Mouse (Mus musculus): Measurements from ENCODE around the gene Gm49383.
"Not testable (repeated sequence)": the region's sequence is repeated elsewhere in the genome, so short reads cannot be mapped to it uniquely, and the experiment has no call there.

The Gm49383 gene

GRCm38 (mm10) chr12:69198985-69199384 is 2.1 kb upstream of the Gm49383 start:
- no peak for DNase-seq

DNA sequence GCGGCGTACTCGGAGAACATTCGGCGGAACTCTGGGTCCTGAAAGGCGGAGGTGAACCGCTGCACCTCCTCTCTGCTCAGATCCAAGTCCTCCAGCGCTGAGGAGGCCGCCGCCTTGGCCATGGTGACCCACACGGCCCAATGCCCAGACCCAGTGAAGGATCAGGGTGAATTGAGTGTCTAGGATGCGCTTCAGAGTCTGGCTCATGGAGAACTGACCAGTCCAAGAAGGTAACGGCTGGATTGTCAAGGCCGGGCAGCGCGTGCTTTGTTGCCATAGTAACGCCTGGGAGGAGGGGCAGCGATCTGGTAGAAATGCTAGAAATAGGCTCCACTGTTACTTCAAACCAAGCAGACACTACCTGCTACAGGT is 1.2 kb upstream of the Gm49383 start, which contains the start of gene Dnaaf2:
TSS of gene Dnaaf2 (minus strand) at position 266 of the 372 bp plus-strand sequence.
- DNase-seq = peak; percentile 88

GRCm38 (mm10) chr12:69197378-69198163 is 667 bp upstream of the Gm49383 start:
- peak; percentile 33 for DNase-seq

DNA sequence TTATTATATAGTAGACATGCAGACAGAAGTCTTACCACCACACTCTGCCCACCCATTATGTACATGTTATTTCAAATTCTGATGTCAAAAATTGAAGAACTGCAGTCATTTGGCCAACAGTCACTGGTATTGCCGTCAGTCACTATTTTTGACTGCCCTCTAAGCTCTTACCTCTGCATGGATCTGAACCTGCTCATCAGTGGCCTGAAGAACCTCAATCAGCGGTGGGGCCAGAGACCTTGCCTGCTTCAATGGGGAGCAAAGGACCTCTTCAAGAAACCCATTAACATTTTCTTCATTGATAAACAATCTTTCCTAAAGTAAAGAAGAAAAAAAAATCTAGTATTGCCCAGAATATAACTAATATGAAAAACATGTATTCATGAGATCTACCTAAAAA is 4.3 kb downstream of the Gm49383 start:
- no peak for DNase-seq

DNA sequence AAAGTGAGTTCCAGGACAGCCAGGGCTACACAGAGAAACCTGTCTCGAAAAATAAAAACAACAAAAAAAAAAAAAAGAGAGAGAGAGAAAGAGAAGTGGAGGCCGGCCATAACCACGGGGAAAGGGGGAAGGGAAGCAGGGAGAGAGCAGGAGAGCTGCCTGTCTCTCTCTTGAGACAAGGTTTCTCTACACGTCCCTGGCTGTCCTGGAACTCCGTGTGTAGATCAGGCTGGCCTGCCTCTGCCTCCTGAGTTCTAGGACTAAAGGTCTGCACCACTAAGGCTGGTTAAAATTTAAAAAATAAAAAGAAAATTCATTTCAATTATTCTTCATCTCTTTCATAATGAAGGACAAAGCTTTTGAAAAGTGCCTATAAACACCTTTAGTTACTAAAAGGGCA is 5.5 kb downstream of the Gm49383 start:
- DNase-seq = no peak

DNA sequence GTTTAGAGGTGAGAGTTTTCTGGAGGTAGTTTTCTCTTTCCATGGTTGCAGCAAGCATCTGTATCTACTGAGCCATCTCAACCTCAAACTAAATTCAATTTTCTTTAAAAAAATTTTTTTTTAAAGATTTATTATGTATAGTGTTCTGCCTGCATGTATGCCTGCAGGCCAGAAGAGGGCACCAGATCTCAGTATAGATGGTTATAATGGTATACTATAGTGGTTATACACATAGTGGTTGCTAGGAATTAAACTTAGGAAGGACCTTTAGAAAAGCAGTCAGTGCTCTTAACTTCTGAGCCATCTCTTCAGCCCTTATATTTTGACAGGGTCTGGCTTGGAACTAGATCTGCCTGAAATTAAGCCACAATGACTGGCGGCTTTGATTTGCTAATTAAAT is 6.4 kb downstream of the Gm49383 start:
- DNase-seq = no peak

DNA sequence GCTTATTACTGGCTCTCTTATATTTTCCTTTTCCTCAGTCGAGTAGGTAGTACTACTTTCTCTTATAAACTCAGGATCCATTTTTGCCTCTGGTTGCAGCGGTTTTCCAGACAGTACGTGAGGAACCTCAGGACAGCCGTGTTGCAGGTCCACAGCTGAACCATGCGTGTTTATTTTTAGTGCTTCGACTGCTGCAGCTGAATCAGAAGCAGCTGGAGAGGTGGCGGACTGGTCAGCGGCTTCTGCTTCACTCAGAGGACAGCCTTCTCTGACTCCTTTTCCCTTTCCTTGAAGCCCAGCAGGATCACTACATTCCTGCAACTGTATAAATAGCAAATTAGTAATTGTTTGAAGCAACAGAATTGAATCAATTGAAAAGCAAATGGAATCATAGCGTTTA is 6.8 kb downstream of the Gm49383 start:
- DNase-seq = no peak

GRCm38 (mm10) chr12:69186811-69187471 is 10.0 kb downstream of the Gm49383 start:
- peak; percentile 84 for DNase-seq

DNA sequence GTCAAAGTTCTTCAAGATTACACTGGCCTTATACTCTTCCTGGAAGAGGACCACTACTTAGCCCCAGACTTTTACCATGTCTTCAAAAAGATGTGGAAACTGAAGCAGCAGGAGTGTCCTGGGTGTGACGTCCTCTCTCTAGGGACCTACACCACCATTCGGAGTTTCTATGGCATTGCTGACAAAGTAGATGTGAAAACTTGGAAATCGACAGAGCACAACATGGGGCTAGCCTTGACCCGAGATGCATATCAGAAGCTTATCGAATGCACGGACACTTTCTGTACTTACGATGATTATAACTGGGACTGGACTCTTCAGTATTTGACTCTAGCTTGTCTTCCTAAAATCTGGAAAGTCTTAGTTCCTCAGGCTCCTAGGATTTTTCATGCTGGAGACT is 11.5 kb downstream of the Gm49383 start:
- DNase-seq = peak; percentile 21

DNA sequence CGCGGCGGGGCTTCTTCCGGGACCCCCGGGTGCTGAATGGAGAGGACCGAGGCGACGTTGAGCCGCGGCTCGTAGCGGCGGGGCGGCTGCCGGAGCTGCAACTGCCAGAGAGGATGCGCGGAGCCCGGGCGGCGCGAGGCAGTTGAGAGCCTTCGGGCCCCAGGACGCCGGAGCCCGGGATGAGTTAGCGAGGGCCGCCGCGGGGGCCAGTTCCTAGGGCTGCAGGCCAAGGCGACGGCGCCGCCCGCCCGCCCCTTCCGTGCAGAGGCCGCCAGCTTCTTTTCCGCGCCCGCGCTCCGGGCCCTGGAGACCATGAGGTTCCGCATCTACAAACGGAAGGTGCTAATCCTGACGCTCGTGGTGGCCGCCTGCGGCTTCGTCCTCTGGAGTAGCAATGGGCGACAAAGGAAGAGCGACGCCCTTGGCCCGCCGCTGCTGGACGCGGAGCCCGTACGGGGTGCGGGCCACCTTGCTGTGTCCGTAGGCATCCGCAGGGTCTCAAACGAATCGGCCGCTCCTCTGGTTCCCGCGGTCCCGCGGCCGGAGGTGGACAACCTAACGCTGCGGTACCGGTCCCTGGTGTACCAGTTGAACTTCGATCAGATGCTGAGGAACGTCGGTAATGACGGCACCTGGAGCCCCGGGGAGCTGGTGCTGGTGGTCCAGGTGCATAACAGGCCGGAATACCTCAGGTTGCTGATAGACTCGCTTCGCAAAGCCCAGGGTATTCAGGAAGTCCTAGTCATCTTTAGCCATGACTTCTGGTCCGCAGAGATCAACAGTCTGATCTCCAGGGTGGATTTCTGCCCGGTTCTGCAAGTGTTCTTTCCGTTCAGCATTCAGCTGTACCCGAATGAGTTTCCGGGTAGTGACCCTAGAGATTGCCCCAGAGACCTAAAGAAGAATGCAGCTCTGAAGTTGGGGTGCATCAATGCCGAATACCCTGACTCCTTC is 12.3 kb downstream of the Gm49383 start:
- DNase-seq = peak; percentile 57

DNA sequence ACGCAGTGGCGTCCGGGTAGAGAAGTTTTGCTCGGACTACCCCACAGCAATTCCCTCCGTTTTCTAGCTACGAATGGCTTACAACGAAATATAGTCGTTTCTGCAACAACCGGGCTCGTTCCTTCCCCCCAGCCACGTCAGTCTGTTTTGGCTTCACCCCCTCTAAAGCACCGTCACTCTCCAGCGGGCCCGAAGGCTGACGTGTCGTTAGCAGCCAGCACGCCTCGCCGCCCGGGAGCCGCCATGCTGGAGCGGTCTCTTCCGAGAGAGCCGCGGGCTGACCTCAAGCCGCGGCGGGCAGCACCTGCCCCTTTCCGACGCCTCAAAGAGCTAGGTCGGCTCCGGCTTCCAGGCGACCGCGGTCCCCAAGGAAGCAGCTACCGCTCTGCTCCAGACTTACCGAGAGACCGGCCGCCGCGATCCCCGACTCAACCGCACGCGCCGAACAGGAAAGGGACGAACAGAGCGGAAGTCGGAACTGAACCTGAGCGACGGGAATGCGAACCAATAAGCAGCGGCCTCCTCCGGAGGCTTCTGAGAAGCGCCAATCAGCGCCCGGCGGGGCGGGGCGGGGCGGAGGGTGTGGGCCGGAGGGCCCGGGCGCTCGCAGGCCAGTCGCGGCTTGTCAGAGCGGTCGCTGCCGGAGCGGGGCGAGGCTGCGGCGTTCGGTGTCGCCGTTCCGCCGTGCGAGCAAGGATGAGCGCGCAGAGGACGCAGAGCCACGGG is 13.2 kb downstream of the Gm49383 start, which contains the start of the genes Rpl36al and Mgat2:
TSS of gene Rpl36al (minus strand) at position 501 of the 726 bp plus-strand sequence.
TSS of gene Mgat2 (plus strand) at position 575 of the 726 bp plus-strand sequence.
- peak; percentile 98 for DNase-seq

GRCm38 (mm10) chr12:69181800-69182199 is 15.1 kb downstream of the Gm49383 start:
- no peak for DNase-seq

DNA sequence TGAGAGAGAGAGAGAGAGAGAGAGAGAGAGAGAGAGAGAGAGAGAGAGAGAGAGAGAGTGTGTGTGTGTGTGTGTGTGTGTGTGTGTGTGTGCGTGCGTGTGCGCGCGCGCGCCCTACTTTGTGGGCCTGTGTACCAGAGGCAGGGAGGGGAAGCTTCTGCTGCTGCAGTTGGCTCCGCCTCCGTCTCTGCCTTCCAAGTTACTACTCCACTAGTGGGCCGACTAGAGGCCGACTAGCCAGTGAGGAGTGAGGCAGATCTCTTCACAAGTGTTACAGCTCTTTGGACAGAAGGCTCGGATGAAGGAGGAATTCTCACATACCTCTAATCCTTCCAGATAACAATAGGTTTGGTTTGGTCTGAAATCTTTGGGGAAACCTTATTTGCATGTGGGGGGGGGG is 17.5 kb downstream of the Gm49383 start:
- DNase-seq = no peak

DNA sequence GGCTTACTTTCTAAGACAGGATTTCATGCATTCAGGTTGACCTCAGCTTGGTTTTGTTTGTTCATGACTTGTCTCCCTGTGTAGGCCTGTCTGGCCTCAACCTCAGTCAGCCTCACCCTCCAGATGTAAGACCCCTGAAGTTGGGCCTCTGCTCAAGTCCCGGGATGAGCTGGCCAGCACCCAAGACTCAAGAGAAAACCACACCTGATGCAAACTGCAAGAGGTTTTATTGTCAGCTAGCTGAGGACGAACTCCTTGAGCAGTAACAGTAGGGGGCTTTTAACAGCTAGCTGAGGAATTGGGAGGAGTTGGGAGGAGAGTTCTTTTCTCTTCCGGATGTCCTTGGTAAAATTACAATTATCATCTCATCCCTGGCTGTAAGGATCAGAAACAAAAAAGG is 19.4 kb downstream of the Gm49383 start:
- no peak for DNase-seq

GRCm38 (mm10) chr12:69175975-69176374 is 20.9 kb downstream of the Gm49383 start:
- no peak for DNase-seq

GRCm38 (mm10) chr12:69171307-69171706 is 25.6 kb downstream of the Gm49383 start:
- DNase-seq = no peak

GRCm38 (mm10) chr12:69168461-69169106 is 28.3 kb downstream of the Gm49383 start, which contains the start of gene Lrr1:
TSS of gene Lrr1 (plus strand) at chr12:69168814.
- DNase-seq = peak; percentile 94

GRCm38 (mm10) chr12:69167656-69168460 is 29.0 kb downstream of the Gm49383 start:
- no peak for DNase-seq

DNA sequence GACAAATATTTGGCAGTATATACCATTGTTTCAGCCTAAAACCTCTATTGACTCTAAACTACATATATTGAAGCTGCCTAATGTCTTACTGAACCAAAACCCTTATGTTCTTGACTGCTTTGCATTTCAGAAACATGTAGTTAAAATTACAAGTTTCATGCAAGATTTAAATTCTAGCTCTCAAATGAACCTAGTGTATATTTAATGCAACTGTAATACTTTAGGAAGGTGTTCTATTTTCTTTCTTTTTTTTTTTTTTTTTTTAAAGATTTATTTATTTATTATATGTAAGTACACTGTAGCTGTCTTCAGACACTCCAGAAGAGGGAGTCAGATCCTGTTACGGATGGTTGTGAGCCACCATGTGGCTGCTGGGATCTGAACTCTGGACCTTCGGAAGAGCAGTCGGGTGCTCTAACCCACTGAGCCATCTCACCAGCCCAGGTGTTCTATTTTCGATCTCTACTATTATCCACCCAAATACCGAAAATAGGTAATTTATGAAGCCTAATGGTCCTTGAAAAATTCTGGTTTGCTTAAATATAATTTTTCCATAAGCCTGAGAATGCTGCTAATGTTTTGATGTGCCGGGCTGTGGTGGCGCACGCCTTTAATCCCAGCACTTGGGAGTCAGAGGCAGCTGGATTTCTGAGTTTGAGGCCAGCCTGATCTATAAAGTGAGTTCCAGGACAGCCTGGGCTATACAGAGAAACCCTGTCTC is 29.9 kb downstream of the Gm49383 start:
- not testable (repeated sequence) for DNase-seq

DNA sequence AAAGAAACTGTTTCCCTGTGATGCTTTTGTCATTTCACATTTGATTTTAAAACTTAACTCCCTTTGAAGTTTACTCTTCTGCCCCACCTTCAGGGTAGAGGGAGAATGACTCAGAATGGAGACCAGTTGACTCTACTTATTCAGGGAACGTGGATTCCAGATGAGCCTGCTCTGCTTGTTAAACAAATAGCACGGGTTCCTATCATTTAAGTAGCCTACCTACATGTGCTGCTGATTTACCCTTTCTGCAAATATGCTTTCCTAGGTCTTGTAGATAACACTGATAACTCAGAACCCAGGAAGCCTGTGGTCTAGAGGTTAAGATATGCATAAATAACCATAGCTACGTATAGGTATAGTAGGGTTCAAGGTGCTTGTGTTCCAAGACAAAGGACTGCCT is 32.0 kb downstream of the Gm49383 start:
- DNase-seq = no peak
